Mouse (Mus musculus) heart, adult 2 months (tissue): ENCODE results near the gene Hdac5.

Source experiments
- CTCF ChIP-seq: fragments of 200-600 bp; IDR thresholded peaks from 2 replicates; pipeline ENCODE4 v1.8.1; 2022; ENCODE audit warnings: antibody characterized with exemption, mild to moderate bottlenecking, moderate library complexity
- EP300 ChIP-seq: fragments of 200-500 bp; IDR thresholded peaks from 2 replicates; pipeline ENCODE4 v1.6.1; 2011; ENCODE audit warnings: low read depth, low read length, control low read depth; ENCODE audit not compliant: insufficient read depth
- POLR2A ChIP-seq: fragments of 200-500 bp; IDR thresholded peaks from 2 replicates; pipeline ENCODE4 v1.6.1; 2011; ENCODE audit warnings: mild to moderate bottlenecking, low read depth, low read length, control low read depth; ENCODE audit not compliant: insufficient read depth

DNA sequence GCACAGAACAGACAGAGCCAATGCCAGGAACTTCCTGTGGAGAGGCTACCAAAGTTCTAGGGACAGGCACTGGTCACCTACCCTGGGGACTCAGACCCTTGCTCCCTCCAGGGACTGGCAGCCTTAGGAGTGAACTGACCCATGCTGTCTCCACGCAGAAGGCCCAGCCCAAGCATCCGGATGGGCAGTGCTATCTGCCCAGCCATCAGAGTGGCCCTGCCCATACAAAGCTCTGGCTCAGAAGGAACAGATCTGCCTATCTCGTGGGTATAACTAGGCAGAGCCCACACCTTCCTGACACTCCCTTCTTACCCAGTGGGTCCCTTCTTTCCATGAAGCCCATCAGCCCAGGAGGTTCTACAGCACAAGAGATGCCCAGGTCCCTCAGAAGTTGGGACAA, 19.8 kb downstream of the Hdac5 start:
- TF ChIP-seq POLR2A (no peak), CTCF (no peak), EP300 (no peak)
